Comparison of ENCODE assay signal across 19 mouse cellular contexts in the genomic region with DNA sequence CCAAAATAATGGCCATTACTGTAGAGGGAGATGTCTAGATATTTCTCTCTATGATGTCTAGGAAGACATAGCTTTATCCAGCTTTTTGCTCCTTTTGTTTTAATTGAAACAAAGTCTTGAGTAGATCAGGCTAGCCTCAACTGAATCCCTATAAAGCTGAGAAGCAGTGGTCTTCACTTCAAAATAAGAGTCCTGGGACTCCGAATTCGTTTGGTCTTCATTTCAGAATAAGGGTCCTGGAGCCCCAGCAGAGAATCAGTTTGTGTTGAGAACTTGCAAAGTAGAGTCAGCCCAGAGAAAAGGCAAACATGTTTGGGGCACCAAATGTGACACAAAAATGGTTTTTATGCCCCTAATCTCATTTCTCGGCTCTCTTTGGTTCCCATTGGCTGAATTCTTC. TPM values are rescaled to one million over a fixed set of nuclear protein-coding genes. Genes with fewer than 3 reads are reported as not detected.
A peak's percentile ranks its signal among the peaks of the same experiment; 100 is the strongest.
DNase-seq lines count a peak whose midpoint lies in the region; ATAC-seq and TF ChIP-seq lines count a peak whose summit lies in the region.
"Had no signal": no experiment of that assay in that cellular context is flagged by ENCODE, and none has a peak within 500 bp of the region (broad histone marks: within the 10 kb centered on the region; RNA-seq: fewer than 3 reads in every experiment).

No protein-coding gene starts in this region.

- TF ChIP-seq CTCF in kidney, postnatal 0 days (IDR thresholded peaks at IDR 0.05; ENCODE audit: low read depth) = no peak

- 37% methylated on average over 3 of the region's 3 CpGs for WGBS in kidney, postnatal 0 days

- H3K4me2 ChIP-seq in kidney, postnatal 0 days (ENCODE audit: low read length) = no peak overlapping the region
- H3K4me2 ChIP-seq: lung, embryonic 15.5 days had no signal

- DNase-seq in kidney, postnatal 0 days (ENCODE audit: low spot score) = peak; percentile 72
- DNase-seq in kidney, postnatal 10 days = no peak
- no peak for DNase-seq in ES-E14 (ENCODE audit: low read depth, low spot score)
- peak; percentile 72 for DNase-seq in R1 (ENCODE audit: low read depth, low spot score)
- DNase-seq in induced T-regulatory cell, adult 2 months (ENCODE audit: low read depth) = peak; percentile 27
- no peak for DNase-seq in Muller cell, postnatal 12 days (ENCODE audit: inconsistent ontology term)
- DNase-seq in left cerebral cortex, adult 18-20 months (ENCODE audit: low spot score in 2 of 2) = no peak
- DNase-seq: adrenal gland, postnatal 14 days; cerebellum, adult 9-10 months; heart, adult 18-20 months; thymus, postnatal 25 days had no signal

- no peaks in the 10 kb centered on the region for H3K36me3 ChIP-seq in kidney, postnatal 0 days (ENCODE audit: insufficient read depth, low read length)
- H3K36me3 ChIP-seq in ES-E14 (ENCODE audit: control insufficient read depth, insufficient read depth, low read length, poor library complexity, severe bottlenecking) = no peaks in the 10 kb centered on the region
- H3K36me3 ChIP-seq: hindbrain, embryonic 15.5 days; limb, embryonic 15.5 days; lung, embryonic 15.5 days; stomach, embryonic 15.5 days had no signal

- no peaks in the 10 kb centered on the region for H3K4me1 ChIP-seq in kidney, postnatal 0 days (replicated peaks; ENCODE audit: insufficient read depth, low read length)
- peaks cover 0 to 2% of the 10 kb centered on the region in 2 experiments; a peak in 1 of 4 replicates for H3K4me1 ChIP-seq in ES-E14 (ENCODE audit: control insufficient read depth in 2 of 2, insufficient read depth in 2 of 2, low read length in 2 of 2, poor library complexity in 1 of 2)
- H3K4me1 ChIP-seq: stomach, embryonic 15.5 days had no signal

- no peak overlapping the region for H3K4me3 ChIP-seq in kidney, postnatal 0 days (replicated peaks; ENCODE audit: low read depth, low read length)
- no peak overlapping the region for H3K4me3 ChIP-seq in ES-E14 (ENCODE audit: insufficient read depth in 1 of 2, low read depth in 1 of 2, low read length in 2 of 2, poor library complexity in 1 of 2, severe bottlenecking in 1 of 2)
- H3K4me3 ChIP-seq: hindbrain, embryonic 15.5 days; limb, embryonic 15.5 days; lung, embryonic 15.5 days; stomach, embryonic 15.5 days had no signal

- no peaks in the 10 kb centered on the region for H3K27me3 ChIP-seq in kidney, postnatal 0 days (ENCODE audit: insufficient read depth, low read length)

- in situ Hi-C loops in ES-E14 (cut with MboI; ENCODE audit: low sequenced_read_pairs in 2 of 2, unreplicated experiment in 2 of 2) = no loop called here

- no peaks in the 10 kb centered on the region for H3K9me3 ChIP-seq in kidney, postnatal 0 days (replicated peaks; ENCODE audit: low read length)
- H3K9me3 ChIP-seq in ES-E14 (ENCODE audit: control insufficient read depth, insufficient read depth, low read depth, low read length) = no peaks in the 10 kb centered on the region
- H3K9me3 ChIP-seq: hindbrain, embryonic 15.5 days; limb, embryonic 15.5 days; lung, embryonic 15.5 days; stomach, embryonic 15.5 days had no signal

- H3K27ac ChIP-seq in kidney, postnatal 0 days = no peak overlapping the region
- H3K27ac ChIP-seq in ES-E14 (ENCODE audit: insufficient read depth, low read depth, low read length, poor library complexity, severe bottlenecking) = no peak overlapping the region
- H3K27ac ChIP-seq: hindbrain, embryonic 15.5 days; limb, embryonic 15.5 days; lung, embryonic 15.5 days; stomach, embryonic 15.5 days had no signal

- ATAC-seq in kidney, postnatal 0 days (replicated peaks; ENCODE audit: low FRiP score, low read depth) = no peak

- H3K9ac ChIP-seq in kidney, postnatal 0 days (ENCODE audit: low read depth, low read length) = no peak overlapping the region
- H3K9ac ChIP-seq in ES-E14 (ENCODE audit: insufficient read depth, low read depth, low read length, poor library complexity, severe bottlenecking) = no peak overlapping the region
- H3K9ac ChIP-seq: hindbrain, embryonic 15.5 days; limb, embryonic 15.5 days; lung, embryonic 15.5 days; stomach, embryonic 15.5 days had no signal

TF ChIP-seq in ES-E14, 5 proteins besides CTCF, POLR2A, EP300 and RAD21:
- TF ChIP-seq MAFK (IDR thresholded peaks at IDR 0.05; ENCODE audit: insufficient read depth, low read depth, low read length) (no peak), CHD2 (IDR thresholded peaks at IDR 0.05; ENCODE audit: low read depth, low read length) (peak; percentile 67), HCFC1 (IDR thresholded peaks at IDR 0.05; ENCODE audit: borderline replicate concordance, insufficient read depth, low read length) (no peak), ZNF384 (IDR thresholded peaks at IDR 0.05; ENCODE audit: low read depth, low read length) (no peak), ZC3H11A (IDR thresholded peaks at IDR 0.05; ENCODE audit: borderline replicate concordance, low read depth, low read length) (peak; percentile 31; the same call in 1 of the 2 replicates)

RNA-seq across cellular contexts. Expression of a gene that starts 1.4 kb away (rescaled TPM):
- 0.83 and 1.3 TPM in 2 replicates for polyA plus RNA-seq in kidney, postnatal 0 days (2015; fragmentation: Nextera tagmentation; extraction: Ambion mirVana)
- total RNA-seq in ES-E14 (2012; rRNA removed) = 3.3 and 6.2 TPM in 2 replicates
- under 1 TPM; 0.28 to 0.37 TPM for total RNA-seq in left cerebral cortex, adult 18-20 months (2021)

RNA-seq across cellular contexts. Expression of a gene that starts 43.2 kb away (rescaled TPM):
- polyA plus RNA-seq in kidney, postnatal 0 days (2015; fragmentation: Nextera tagmentation; extraction: Ambion mirVana) = 0.04 and 0.08 TPM in 2 replicates
- 0.36 and 0.37 TPM in 2 replicates for total RNA-seq in ES-E14 (2012; rRNA removed)
- under 1 TPM in 1 of 2 experiments, not detected in 1; 0.14 TPM for total RNA-seq in left cerebral cortex, adult 18-20 months (2021)
- total RNA-seq: megakaryocyte-erythroid progenitor cell, adult 5-6 weeks had no signal
- polyA plus RNA-seq: heart, embryonic 16.5 days; hindbrain, embryonic 15.5 days; kidney, embryonic 14.5 days; neural tube, embryonic 14.5 days had no signal

Comparison
In these comparisons a context has a peak if more than half of its experiments do, and no peak if none do; other contexts are left out.
1. DNase-seq: peak in kidney, postnatal 0 days (single experiment), R1 (single experiment) and induced T-regulatory cell, adult 2 months (single experiment); none in kidney, postnatal 10 days (single experiment), ES-E14 (single experiment), Muller cell, postnatal 12 days (single experiment) and left cerebral cortex, adult 18-20 months (0 of 2).